Mouse (Mus musculus) kidney, postnatal 36 days (tissue): ENCODE measurements at regions not wholly inside any gene's neighbourhood (a gene's known extent, or its start where the extent isn't known, plus 50 kb on each side); places are given as distances from the start of the nearest gene placed in this dataset.

Source experiments
- DNase-seq, 2 experiments: peaks; one replicate each; pipeline ENCODE4 v3.0.0; 2021 to 2022; ENCODE audit warnings: mixed read lengths in 2 of 2

- peak; percentile 70 to 79 for DNase-seq
Observed at GRCm38 (mm10) chr1:118741286-118741685, 113.5 kb downstream of the Tfcp2l1 start.

- peak; percentile 28 to 48 for DNase-seq
Observed at GRCm38 (mm10) chr1:118748196-118748595, 120.5 kb downstream of the Tfcp2l1 start.

- DNase-seq, result peak in 1 of 2 experiments; percentile 26
Observed at GRCm38 (mm10) chr1:118752869-118753268, 125.1 kb downstream of the Tfcp2l1 start.

GRCm38 (mm10) chr1:118756171-118756865 is 128.6 kb downstream of the Tfcp2l1 start:
- DNase-seq, result peak; percentile 44 to 70

- DNase-seq, result no peak
Observed at GRCm38 (mm10) chr1:118757340-118758030, 129.7 kb downstream of the Tfcp2l1 start.

- no peak for DNase-seq
Observed at GRCm38 (mm10) chr1:118758031-118758400, 130.3 kb downstream of the Tfcp2l1 start.

- DNase-seq, result peak; percentile 84 to 93
Observed at GRCm38 (mm10) chr1:118759141-118759932, 131.6 kb downstream of the Tfcp2l1 start.

- peak; percentile 50 to 69 for DNase-seq
Observed at GRCm38 (mm10) chr1:118765525-118765924, 137.8 kb downstream of the Tfcp2l1 start.

GRCm38 (mm10) chr1:118768831-118769230 is 141.1 kb downstream of the Tfcp2l1 start:
- peak; percentile 29 to 46 for DNase-seq

- peak; percentile 69 to 89 for DNase-seq
Observed at GRCm38 (mm10) chr1:118772261-118772660, 144.5 kb downstream of the Tfcp2l1 start.

GRCm38 (mm10) chr1:118776594-118777441 is 149.1 kb downstream of the Tfcp2l1 start:
- DNase-seq, result no peak
